12 mouse cellular contexts compared by ENCODE assay signal in genomic region chr15:77523186-77523843, GRCm38 (mm10). TPM values are rescaled to one million over a fixed set of nuclear protein-coding genes. Genes with fewer than 3 reads are reported as not detected.
DNase-seq lines count a peak whose midpoint lies in the region; ATAC-seq and TF ChIP-seq lines count a peak whose summit lies in the region.
"Not testable (repeated sequence)": the region's sequence is repeated elsewhere in the genome, so short reads cannot be mapped to it uniquely, and the experiment has no call there.
"Had no signal": no experiment of that assay in that cellular context is flagged by ENCODE, and none has a peak within 500 bp of the region (broad histone marks: within the 10 kb centered on the region; RNA-seq: fewer than 3 reads in every experiment).

No protein-coding gene starts in this region.

- not testable (repeated sequence) for H3K36me3 ChIP-seq in hindbrain, postnatal 0 days (ENCODE audit: insufficient read depth, low read length)

- H3K27me3 ChIP-seq in hindbrain, postnatal 0 days (ENCODE audit: insufficient read depth, low read length): not testable (repeated sequence)

- intact Hi-C loops in gastrocnemius, adult 2 months (cut with DNase I): loop anchor here (5.0 kb wide), 1 partner anchor 109 kb away; no protein-coding TSS in a partner anchor

- H3K4me1 ChIP-seq in hindbrain, postnatal 0 days (ENCODE audit: insufficient read depth, low read length): not testable (repeated sequence)

- peak; percentile 64; the same call in 1 of the 2 replicates for ATAC-seq in hindbrain, postnatal 0 days

- H3K9ac ChIP-seq in hindbrain, postnatal 0 days (replicated peaks; ENCODE audit: low read length): not testable (repeated sequence)

- peak; percentile 59 for TF ChIP-seq CTCF in gastrocnemius, adult 2 months (IDR thresholded peaks at IDR 0.05)
- TF ChIP-seq CTCF in hindbrain, postnatal 0 days (IDR thresholded peaks at IDR 0.05; ENCODE audit: low read depth): peak; percentile 68

- peak; percentile 67 for DNase-seq in R1 (ENCODE audit: low read depth, low spot score)
- peak; percentile 73 to 76 for DNase-seq in cerebellum, postnatal 10 days
- peak; percentile 73 for DNase-seq in gastrocnemius, adult 2 months
- DNase-seq in hindbrain, postnatal 0 days (ENCODE audit: low spot score): peak; percentile 74
- DNase-seq in layer of hippocampus, postnatal 14 days (ENCODE audit: low spot score in 2 of 2): peak; percentile 26 to 29
- DNase-seq in lung, postnatal 25 days (ENCODE audit: low spot score): peak; percentile 37
- DNase-seq in right cerebral cortex, postnatal 25 days: peak; percentile 25
- peak; percentile 41 to 51 for DNase-seq in urinary bladder, postnatal 36 days (ENCODE audit: low spot score in 2 of 2)

- H3K27ac ChIP-seq in gastrocnemius, adult 2 months; hindbrain, postnatal 0 days: not testable (repeated sequence)

- not testable (repeated sequence) for H3K9me3 ChIP-seq in hindbrain, postnatal 0 days (ENCODE audit: low read length)

- WGBS in hindbrain, postnatal 0 days: 15% methylated on average over 6 of the region's 6 CpGs

- not testable (repeated sequence) for H3K4me2 ChIP-seq in hindbrain, postnatal 0 days (ENCODE audit: low read depth, low read length)

- H3K4me3 ChIP-seq in gastrocnemius, adult 2 months; hindbrain, postnatal 0 days (ENCODE audit: low read length): not testable (repeated sequence)

RNA-seq across cellular contexts. Expression of gene Apol7c, which starts 9.8 kb away (rescaled TPM):
- not detected for total RNA-seq in gastrocnemius, adult 2 months (2021)
- total RNA-seq in hindbrain, postnatal 0 days (2014; rRNA removed): not detected in 2 replicates
- not detected in 2 replicates for polyA plus RNA-seq in hindbrain, postnatal 0 days (2015; fragmentation: Nextera tagmentation; extraction: Ambion mirVana)
- total RNA-seq in layer of hippocampus, postnatal 14 days (2021): not detected
- total RNA-seq: layer of hippocampus, adult 8-10 months had no signal
- polyA plus RNA-seq: activated CD4-positive, CD25-positive, alpha-beta regulatory T cell, adult 4 months; forebrain, embryonic 15.5 days; midbrain, embryonic 16.5 days had no signal

RNA-seq across cellular contexts. Expression of gene Apol11a, which starts 15.2 kb away (rescaled TPM):
- not detected for total RNA-seq in gastrocnemius, adult 2 months (2021)
- total RNA-seq in hindbrain, postnatal 0 days (2014; rRNA removed): not detected in 2 replicates
- polyA plus RNA-seq in hindbrain, postnatal 0 days (2015; fragmentation: Nextera tagmentation; extraction: Ambion mirVana): not detected in 2 replicates
- total RNA-seq in layer of hippocampus, postnatal 14 days (2021): not detected
- total RNA-seq: layer of hippocampus, adult 8-10 months had no signal
- polyA plus RNA-seq: forebrain, embryonic 15.5 days; midbrain, embryonic 16.5 days had no signal

RNA-seq across cellular contexts. Expression of gene 1700025B11Rik, which starts 38.4 kb away (rescaled TPM):
- not detected for total RNA-seq in gastrocnemius, adult 2 months (2021)
- not detected in 2 replicates for total RNA-seq in hindbrain, postnatal 0 days (2014; rRNA removed)
- polyA plus RNA-seq in hindbrain, postnatal 0 days (2015; fragmentation: Nextera tagmentation; extraction: Ambion mirVana): not detected in 2 replicates
- not detected for total RNA-seq in layer of hippocampus, postnatal 14 days (2021)
- total RNA-seq: layer of hippocampus, adult 8-10 months had no signal
- polyA plus RNA-seq: activated CD4-positive, CD25-positive, alpha-beta regulatory T cell, adult 4 months; forebrain, embryonic 15.5 days; midbrain, embryonic 16.5 days had no signal

RNA-seq across cellular contexts. Expression of gene Apol10a, which starts 46.5 kb away (rescaled TPM):
- not detected for total RNA-seq in gastrocnemius, adult 2 months (2021)
- total RNA-seq in hindbrain, postnatal 0 days (2014; rRNA removed): 0.10 TPM in 1 of 2 replicates, not detected in the other
- polyA plus RNA-seq in hindbrain, postnatal 0 days (2015; fragmentation: Nextera tagmentation; extraction: Ambion mirVana): not detected in 2 replicates
- not detected for total RNA-seq in layer of hippocampus, postnatal 14 days (2021)
- total RNA-seq: layer of hippocampus, adult 8-10 months had no signal
- polyA plus RNA-seq: activated CD4-positive, CD25-positive, alpha-beta regulatory T cell, adult 4 months; forebrain, embryonic 15.5 days; midbrain, embryonic 16.5 days had no signal
